Mouse (Mus musculus): ENCODE results near the gene Brat1. TPM values are rescaled to one million over a fixed set of nuclear protein-coding genes. Genes with fewer than 3 reads are reported as not detected.

The Brat1 gene
- total RNA-seq, 2 experiments from 2014 or later: 7.2 to 8.4 TPM

- intact Hi-C loops (cut with DNase I): no loop called here
- DNase-seq (ENCODE audit: low spot score): no peak
These were observed 35.0 kb downstream of the Brat1 start for GRCm38 (mm10) chr5:140739813-140740212.

GRCm38 (mm10) chr5:140741040-140741439 is 36.2 kb downstream of the Brat1 start:
- DNase-seq (ENCODE audit: low spot score): no peak

GRCm38 (mm10) chr5:140741877-140742276 is 37.1 kb downstream of the Brat1 start:
- intact Hi-C loops (cut with DNase I): no loop called here
- no peak for DNase-seq (ENCODE audit: low spot score)

More at GRCm38 (mm10) chr5:140741040-140741439, 36.2 kb downstream of the Brat1 start:
- intact Hi-C loops (cut with DNase I): no loop called here

GRCm38 (mm10) chr5:140743706-140744131 is 38.9 kb downstream of the Brat1 start:
- intact Hi-C loops (cut with DNase I): no loop called here

GRCm38 (mm10) chr5:140748425-140748824 is 43.6 kb downstream of the Brat1 start:
- intact Hi-C loops (cut with DNase I): loop anchor here (2.0 to 5.0 kb wide), 2 partner anchors 41 to 208 kb away; partner anchors contain the start of gene Brat1
- DNase-seq (ENCODE audit: low spot score): no peak

More at GRCm38 (mm10) chr5:140743706-140744131, 38.9 kb downstream of the Brat1 start:
- DNase-seq (ENCODE audit: low spot score): no peak

- intact Hi-C loops (cut with DNase I): loop anchor here (2.0 to 5.0 kb wide), 2 partner anchors 42 to 208 kb away; partner anchors contain the start of gene Brat1
- peak; percentile 57 for DNase-seq (ENCODE audit: low spot score)
These were observed 44.5 kb downstream of the Brat1 start for GRCm38 (mm10) chr5:140749062-140749875.

GRCm38 (mm10) chr5:140750925-140751324 is 46.1 kb downstream of the Brat1 start:
- DNase-seq (ENCODE audit: low spot score): no peak

GRCm38 (mm10) chr5:140752041-140752440 is 47.2 kb downstream of the Brat1 start:
- intact Hi-C loops (cut with DNase I): loop anchor here (5.0 kb wide), 1 partner anchor 75 kb away; no protein-coding TSS in a partner anchor
- no peak for DNase-seq (ENCODE audit: low spot score)

More at GRCm38 (mm10) chr5:140750925-140751324, 46.1 kb downstream of the Brat1 start:
- intact Hi-C loops (cut with DNase I): loop anchor here (5.0 kb wide), 1 partner anchor 76 kb away; no protein-coding TSS in a partner anchor

GRCm38 (mm10) chr5:140752639-140753038 is 47.8 kb downstream of the Brat1 start:
- intact Hi-C loops (cut with DNase I): loop anchor here (5.0 kb wide), 1 partner anchor 75 kb away; no protein-coding TSS in a partner anchor
- DNase-seq (ENCODE audit: low spot score): no peak

- intact Hi-C loops (cut with DNase I): loop anchor here (5.0 kb wide), 1 partner anchor 74 kb away; no protein-coding TSS in a partner anchor
These were observed 48.4 kb downstream of the Brat1 start for GRCm38 (mm10) chr5:140753223-140753622.

GRCm38 (mm10) chr5:140758864-140759263 is 54.1 kb downstream of the Brat1 start:
- intact Hi-C loops (cut with DNase I): no loop called here
- no peak for DNase-seq (ENCODE audit: low spot score)

More at GRCm38 (mm10) chr5:140753223-140753622, 48.4 kb downstream of the Brat1 start:
- DNase-seq (ENCODE audit: low spot score): no peak

GRCm38 (mm10) chr5:140762540-140762939 is 57.7 kb downstream of the Brat1 start:
- no peak for DNase-seq (ENCODE audit: low spot score)
- intact Hi-C loops (cut with DNase I): no loop called here

GRCm38 (mm10) chr5:140764921-140765613 is 60.3 kb downstream of the Brat1 start:
- intact Hi-C loops (cut with DNase I): no loop called here
- DNase-seq (ENCODE audit: low spot score): peak; percentile 31

- DNase-seq (ENCODE audit: low spot score): no peak
- intact Hi-C loops (cut with DNase I): no loop called here
These were observed 61.8 kb downstream of the Brat1 start for GRCm38 (mm10) chr5:140766566-140766965.

GRCm38 (mm10) chr5:140767704-140768141 is 62.9 kb downstream of the Brat1 start:
- intact Hi-C loops (cut with DNase I): no loop called here

GRCm38 (mm10) chr5:140768333-140768732 is 63.5 kb downstream of the Brat1 start:
- intact Hi-C loops (cut with DNase I): no loop called here
- DNase-seq (ENCODE audit: low spot score): no peak

More at GRCm38 (mm10) chr5:140767704-140768141, 62.9 kb downstream of the Brat1 start:
- DNase-seq (ENCODE audit: low spot score): peak; percentile 80
